Mouse (Mus musculus) subcutaneous adipose tissue, adult 2 months (tissue): ENCODE measurements around the gene Fam170b. TPM values are rescaled to one million over a fixed set of nuclear protein-coding genes. Genes with fewer than 3 reads are reported as not detected.

Experiments used
- polyA plus RNA-seq: library from polyadenylated mRNA; depleted of rRNA; stranded (reverse); fragments of >200 nt; gene quantifications from 2 replicates; pipeline ENCODE4 v1.2.3, GENCODE M21; 2012; ENCODE audit warnings: low replicate concordance; rRNA removed

Gene Fam170b
- not detected in 2 replicates for polyA plus RNA-seq

GRCm38 (mm10) chr14:32833847-32834246 is at the start of gene Fam170b:
Gene Fam170b (plus strand): TSS chr14:32833962.

DNA sequence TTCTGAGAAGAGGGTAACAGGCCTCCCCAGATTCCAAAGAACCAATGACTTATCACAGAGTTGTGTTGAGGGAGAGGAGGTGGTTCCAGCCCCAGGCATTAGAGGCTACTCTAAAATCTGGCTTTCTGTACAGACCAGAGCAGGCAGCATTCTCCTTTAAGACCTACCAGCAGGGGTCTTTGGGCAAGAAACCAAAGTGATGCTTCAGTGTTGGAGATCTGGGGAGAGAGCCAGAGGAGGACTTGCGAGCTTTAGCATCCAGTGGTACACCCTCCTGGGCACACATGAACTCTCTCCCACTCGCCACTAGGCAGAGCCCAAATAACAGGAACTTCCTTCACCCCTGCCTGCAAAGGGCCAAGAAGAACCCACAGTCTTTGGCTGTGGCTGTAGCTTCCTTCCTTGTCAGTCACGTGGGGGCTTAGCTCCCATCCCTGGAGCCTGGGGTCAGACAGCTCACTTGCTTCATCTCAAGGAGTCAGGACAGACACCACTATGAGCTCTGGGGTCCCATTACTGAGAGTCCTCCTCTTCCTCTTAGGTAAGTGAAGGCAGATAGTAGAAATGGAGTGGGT is 48.1 kb upstream of the Fam170b start, which contains the start of gene Tmem273:
Gene Tmem273 (plus strand): TSS at position 408 of the 575 bp plus-strand sequence.

GRCm38 (mm10) chr14:32856681-32857328 is 23.0 kb downstream of the Fam170b start, which contains the start of gene Vstm4:
Gene Vstm4 (plus strand): TSS chr14:32856756.

Other genes starting within 250 kb of the Fam170b start
- not detected in 2 replicates for gene Prrxl1, start 234.6 kb upstream of the Fam170b start, polyA plus RNA-seq
- gene 3425401B19Rik, start 148.7 kb upstream of the Fam170b start, polyA plus RNA-seq, result 0.27 TPM in 1 of 2 replicates, not detected in the other
- gene Tmem273, start 48.0 kb upstream of the Fam170b start, polyA plus RNA-seq, result 3.8 and 9.1 TPM in 2 replicates
- 12.0 and 13.1 TPM in 2 replicates for gene Vstm4, start 22.8 kb downstream of the Fam170b start, polyA plus RNA-seq
- 0.37 and 2.6 TPM in 2 replicates for gene Lrrc18, start 157.4 kb downstream of the Fam170b start, polyA plus RNA-seq